Mouse (Mus musculus): ENCODE measurements at regions not wholly inside any gene's neighbourhood (a gene's known extent, or its start where the extent isn't known, plus 50 kb on each side); places are given as distances from the start of the nearest gene placed in this dataset.
A peak's percentile ranks its signal among the peaks of the same experiment; 100 is the strongest.

DNA sequence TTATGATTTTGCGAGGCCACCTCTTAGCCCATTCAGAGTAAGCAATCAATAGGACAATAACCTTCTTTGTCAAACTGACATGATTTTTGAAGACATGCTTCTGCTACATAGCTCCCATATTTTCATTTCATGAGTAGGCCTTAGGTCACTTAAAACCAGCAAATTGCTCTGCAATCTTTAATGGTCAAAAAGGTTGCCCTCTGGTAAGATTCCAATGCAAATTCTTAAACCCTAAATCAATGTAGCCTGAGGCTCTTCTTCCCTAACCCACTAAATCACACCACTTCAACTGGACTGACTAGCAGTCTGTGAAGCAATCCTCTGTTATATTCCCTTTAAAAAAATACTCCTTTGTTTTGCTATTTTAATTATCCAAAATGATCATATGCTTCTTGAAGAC lies 1359.0 kb upstream of the Nudt12 start:
- no peak for DNase-seq (ENCODE audit: low spot score in 2 of 2)

DNA sequence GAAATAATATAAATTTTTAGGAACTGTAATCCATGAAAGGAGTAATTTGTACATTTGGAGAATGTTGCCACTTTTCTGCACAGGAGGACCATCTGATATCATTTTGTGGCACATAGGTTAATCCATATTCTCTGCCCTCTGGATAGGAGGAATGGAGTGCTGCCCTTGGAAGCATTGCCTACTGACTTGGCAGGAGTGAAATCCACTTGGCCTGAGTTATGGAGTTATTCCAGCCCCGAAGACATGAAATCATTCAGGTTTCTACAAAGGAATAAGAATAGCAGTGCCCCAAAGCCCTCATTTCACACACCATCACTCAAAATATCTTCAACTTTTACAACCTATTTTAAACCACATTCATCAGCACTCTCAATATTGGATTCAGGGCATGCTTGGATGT lies 1342.2 kb upstream of the Nudt12 start:
- DNase-seq (ENCODE audit: low spot score in 2 of 2), result no peak

DNA sequence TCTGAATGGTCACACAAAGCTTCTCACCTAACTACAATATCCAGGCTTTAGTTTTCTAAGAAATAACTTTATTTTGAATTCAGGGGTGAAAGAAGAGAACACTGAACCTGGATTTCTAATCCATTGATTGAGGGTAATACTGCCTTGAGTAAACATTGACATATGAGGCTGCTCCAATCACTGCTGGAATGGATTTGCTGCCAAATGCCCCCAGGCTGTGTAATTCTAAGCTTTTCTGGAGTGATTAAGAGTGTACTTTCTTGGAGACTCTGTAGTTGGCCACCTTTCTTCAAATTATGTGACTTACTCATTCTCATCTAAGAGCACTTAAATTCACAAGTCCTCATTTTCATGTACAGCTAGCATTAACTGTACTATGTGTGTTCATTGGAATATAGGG lies 1331.5 kb upstream of the Nudt12 start:
- DNase-seq (ENCODE audit: low spot score in 2 of 2), result no peak

DNA sequence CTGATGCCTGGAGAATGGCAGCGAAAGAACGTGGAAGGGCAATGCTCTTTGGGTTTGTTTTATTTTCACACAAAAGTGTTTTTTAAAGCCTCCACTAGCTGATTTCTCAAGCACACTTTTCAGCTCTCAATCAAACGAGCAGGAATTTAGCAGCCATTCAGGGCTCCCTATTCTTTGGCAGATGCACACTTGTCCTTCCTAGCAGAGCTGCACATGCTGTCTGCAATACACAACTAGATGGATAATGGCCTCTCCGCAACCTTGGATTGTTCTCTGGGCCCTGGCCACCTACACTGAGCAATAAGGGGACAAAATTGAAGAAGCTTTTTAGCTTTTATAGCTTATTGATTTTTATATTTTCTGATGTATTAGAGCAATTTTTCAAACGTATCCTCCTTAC lies 1324.5 kb upstream of the Nudt12 start:
- no peak for DNase-seq (ENCODE audit: low spot score in 2 of 2)

DNA sequence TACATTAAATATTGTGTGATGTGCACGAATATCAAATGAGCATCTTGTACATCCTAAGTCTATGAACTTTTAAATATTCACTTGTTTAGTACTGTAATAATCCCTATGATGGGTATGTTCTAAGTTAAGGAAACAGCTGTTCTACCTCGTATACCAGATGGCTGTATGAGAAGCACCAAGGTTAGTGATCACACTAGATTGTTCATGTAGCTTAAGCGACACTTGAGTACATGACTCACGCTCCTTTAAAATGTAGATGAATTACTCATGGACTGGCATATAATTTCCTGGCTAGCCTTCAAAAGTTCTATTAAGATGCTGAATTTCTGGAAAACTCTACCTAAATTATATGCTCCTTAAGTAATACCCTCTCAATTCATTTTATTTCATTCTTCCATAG lies 1307.9 kb upstream of the Nudt12 start:
- peak in 1 of 2 experiments; percentile 1 for DNase-seq (ENCODE audit: low spot score in 2 of 2)

Measured in left cerebral cortex, adult 18-20 months (tissue).